Comparison of ENCODE assay signal across 22 mouse cellular contexts in the genomic region with DNA sequence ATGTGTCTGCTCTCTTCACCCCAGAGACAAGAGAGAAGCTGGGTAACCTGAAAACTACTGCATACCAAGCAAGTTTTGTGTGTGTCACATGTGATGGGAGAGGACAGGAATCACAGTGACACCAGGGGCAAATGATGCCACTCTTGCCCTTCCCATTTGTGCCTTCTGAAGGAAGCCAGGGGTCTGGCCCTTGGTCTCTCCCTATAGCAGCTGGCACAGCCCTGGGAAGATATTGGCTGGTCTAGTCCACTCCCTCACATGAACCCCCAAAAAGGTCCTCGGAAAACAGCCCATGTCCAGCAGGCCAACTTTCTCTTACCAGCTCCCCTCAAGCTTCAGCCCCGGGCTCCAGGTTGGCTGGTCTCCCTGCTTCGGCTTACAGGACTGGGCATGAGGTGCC.
"Had no signal": no experiment of that assay in that cellular context is flagged by ENCODE, and none has a peak within 500 bp of the region (broad histone marks: within the 10 kb centered on the region; RNA-seq: fewer than 3 reads in every experiment).

No protein-coding gene starts in this region.

- ATAC-seq: intestine, embryonic 15.5 days; liver, postnatal 0 days; lung, postnatal 0 days had no signal

- H3K27me3 ChIP-seq: intestine, embryonic 15.5 days; limb, embryonic 12.5 days; limb, embryonic 15.5 days; neural tube, embryonic 13.5 days had no signal

- H3K4me2 ChIP-seq: intestine, embryonic 15.5 days; limb, embryonic 12.5 days; limb, embryonic 15.5 days; liver, embryonic 11.5 days; lung, embryonic 14.5 days; neural tube, embryonic 13.5 days had no signal

- H3K4me3 ChIP-seq: intestine, embryonic 15.5 days; limb, embryonic 12.5 days; limb, embryonic 15.5 days; neural tube, embryonic 13.5 days had no signal

- H3K9me3 ChIP-seq: intestine, embryonic 15.5 days; limb, embryonic 12.5 days; limb, embryonic 15.5 days; neural tube, embryonic 13.5 days had no signal

- H3K27ac ChIP-seq: intestine, embryonic 15.5 days; limb, embryonic 12.5 days; limb, embryonic 15.5 days; liver, embryonic 14.5 days; macrophage; stomach, postnatal 0 days had no signal

- H3K4me1 ChIP-seq: intestine, embryonic 15.5 days; limb, embryonic 12.5 days; limb, embryonic 15.5 days had no signal

- H3K36me3 ChIP-seq: intestine, embryonic 15.5 days; limb, embryonic 15.5 days had no signal

- H3K9ac ChIP-seq: intestine, embryonic 15.5 days; limb, embryonic 12.5 days; limb, embryonic 15.5 days; liver, embryonic 14.5 days; liver, postnatal 0 days; lung, embryonic 14.5 days; neural tube, embryonic 13.5 days had no signal

- DNase-seq: kidney, adult 11 months; kidney, adult 9 months; kidney, postnatal 10 days; kidney, postnatal 4 days; left cerebral cortex, postnatal 4 days; liver, postnatal 0 days; lung, embryonic 14.5 days; right cerebral cortex, adult 18-20 months; right cerebral cortex, postnatal 14 days; right cerebral cortex, postnatal 4 days; thymus, adult 2 months; thymus, postnatal 14 days; thymus, postnatal 4 days had no signal
